Mouse (Mus musculus) bone marrow macrophage, adult 2 months (primary cell): Measurements from ENCODE around the gene Skap1.
"Not testable (repeated sequence)": the region's sequence is repeated elsewhere in the genome, so short reads cannot be mapped to it uniquely, and the experiment has no call there.

Experiments used
- CTCF ChIP-seq: IDR thresholded peaks from 2 replicates; pipeline ENCODE4 v1.5.1; 2012; ENCODE audit warnings: low read depth, mild to moderate bottlenecking, low read length, moderate library complexity
- POLR2A ChIP-seq: IDR thresholded peaks from 2 replicates; pipeline ENCODE4 v1.6.1; 2012; ENCODE audit warnings: mild to moderate bottlenecking, low read depth, low read length, borderline replicate concordance

DNA sequence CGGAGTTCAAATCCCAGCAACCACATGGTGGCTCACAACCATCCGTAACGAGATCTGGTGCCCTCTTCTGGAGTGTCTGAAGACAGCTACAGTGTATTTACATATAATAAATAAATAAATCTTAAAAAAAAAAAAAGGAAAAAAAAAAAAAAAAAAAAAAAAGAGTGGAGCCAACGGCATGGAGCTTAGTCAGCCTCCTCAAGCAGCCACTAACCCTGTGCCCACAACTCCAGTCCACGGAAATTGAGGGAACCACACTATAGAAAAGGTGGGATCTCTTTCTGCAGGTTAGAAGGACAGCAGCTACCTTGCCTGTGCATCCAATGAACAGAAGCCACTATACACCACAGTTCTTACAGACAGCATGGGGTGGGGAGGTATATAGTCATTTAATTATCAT is 250.8 kb downstream of the Skap1 start:
- TF ChIP-seq POLR2A, CTCF: not testable (repeated sequence)
